Mouse (Mus musculus): Measurements from ENCODE around the gene Batf.
"Not testable (repeated sequence)": the region's sequence is repeated elsewhere in the genome, so short reads cannot be mapped to it uniquely, and the experiment has no call there.

Batf gene

DNA sequence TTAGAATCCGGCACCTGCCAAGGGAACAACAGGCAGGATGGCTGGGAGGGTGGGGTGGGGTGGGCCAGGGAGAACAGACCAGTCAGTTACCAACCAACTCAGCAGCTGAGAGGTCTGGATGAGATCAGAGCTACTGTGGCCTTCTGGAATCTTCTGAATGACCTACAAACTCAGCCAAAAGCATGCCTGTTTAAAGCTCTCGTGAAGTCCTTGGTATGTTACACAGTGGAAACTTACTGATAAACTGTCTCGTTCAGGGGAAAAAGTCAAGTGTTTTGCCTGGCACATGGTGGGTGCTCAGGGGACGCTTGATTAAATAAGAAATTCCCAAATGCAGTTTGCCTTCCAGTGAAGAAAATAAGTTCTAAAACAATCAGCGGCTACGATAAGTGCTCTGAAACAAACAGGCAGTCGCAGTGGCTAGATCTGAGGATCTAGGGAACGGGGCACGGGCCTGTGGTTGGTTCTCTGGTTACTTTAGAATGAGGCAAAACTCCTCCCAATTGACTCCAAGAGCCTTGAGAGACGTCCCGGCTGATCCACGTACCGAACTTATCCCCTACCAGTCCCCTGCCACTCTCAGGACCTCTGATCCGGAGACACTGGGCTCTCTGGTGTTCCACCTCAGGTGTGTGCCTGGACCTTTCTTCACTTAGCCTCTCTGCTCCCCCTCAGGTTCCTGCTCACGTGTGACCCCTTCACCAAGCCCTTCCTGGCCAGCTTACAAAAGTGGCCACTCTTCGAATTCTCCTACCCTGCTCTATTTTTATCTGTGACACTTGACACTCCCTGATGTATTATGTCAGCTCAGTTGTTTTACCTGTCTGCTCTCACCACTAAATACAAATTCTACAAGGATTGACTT lies 1.8 kb upstream of the Batf start:
- DNase-seq (ENCODE audit: low spot score in 2 of 2), result peak in 1 of 2 experiments; percentile 45

DNA sequence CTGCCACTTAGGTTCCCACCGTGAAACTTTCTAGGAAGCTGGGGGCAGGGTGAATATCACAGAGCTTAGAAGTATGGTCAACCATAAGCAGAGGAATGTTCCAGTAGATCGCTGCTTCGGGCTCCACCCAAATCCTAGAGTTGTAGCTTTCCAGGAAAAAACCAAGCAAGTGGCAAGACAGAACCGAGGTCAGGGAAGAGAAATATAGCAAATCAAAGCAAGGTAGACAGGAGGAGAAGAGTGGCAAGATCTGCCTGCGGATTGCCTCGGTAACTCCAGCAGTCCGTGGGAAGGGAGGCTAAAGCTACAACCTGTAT lies 706 bp downstream of the Batf start:
- peak in 1 of 2 experiments; percentile 45 for DNase-seq (ENCODE audit: low spot score in 2 of 2)

DNA sequence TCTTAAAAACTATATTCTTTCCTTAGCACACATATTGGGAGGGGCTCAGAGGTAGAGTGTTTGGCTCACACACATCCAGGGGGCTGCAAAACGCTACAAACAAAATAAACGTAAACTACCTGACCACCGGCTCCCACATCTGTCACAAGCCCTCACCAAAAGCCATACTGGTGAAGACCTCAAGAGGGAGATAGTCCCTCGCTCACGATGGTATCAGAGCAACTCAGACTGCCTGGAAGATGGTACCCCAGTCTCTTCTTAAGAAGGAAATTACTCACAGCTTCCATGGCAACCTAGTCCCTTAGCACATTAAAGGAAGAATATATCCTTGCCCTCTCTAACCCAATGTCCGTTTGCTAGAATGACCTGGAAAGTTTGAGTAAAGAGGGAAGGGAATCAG lies 1.4 kb downstream of the Batf start:
- peak in 1 of 2 experiments; percentile 43 for DNase-seq (ENCODE audit: low spot score in 2 of 2)

DNA sequence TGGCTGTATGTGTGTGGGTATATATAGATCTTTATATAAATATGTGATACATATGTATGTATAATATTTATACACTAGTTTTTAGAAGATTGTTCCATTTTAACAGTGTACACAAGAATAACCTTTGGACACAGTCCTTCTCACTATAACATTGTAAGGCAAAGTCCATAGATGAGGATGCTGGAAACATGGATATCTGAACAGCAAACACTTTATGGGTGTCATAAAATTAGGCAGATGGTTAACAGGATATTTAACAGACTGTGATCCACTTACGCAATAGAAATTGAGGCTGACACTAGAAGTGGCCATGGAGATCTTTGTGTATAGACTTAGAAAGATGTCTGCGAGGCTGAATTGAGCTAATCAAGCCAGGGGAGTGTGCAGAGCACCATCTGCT lies 9.3 kb downstream of the Batf start:
- DNase-seq (ENCODE audit: low spot score in 2 of 2), result no peak

DNA sequence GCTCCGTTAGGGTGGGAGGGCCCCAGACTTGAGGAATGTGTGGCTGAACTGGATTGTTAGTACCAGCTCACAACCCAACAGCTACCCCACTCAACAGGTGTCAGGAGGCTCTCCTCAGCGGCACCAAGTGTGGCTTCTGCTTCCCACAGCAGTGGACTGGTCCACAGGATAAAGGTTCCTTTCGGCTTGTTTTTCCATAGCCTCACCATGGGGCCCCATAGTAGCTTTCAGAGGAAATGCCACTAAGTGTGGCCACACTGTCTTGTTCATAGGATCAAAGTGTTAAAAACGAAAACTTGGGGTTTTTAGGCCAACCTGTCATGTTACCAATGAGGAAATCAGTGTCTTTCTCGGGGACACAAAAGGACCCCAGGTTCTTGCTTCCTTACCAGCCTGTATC lies 10.0 kb downstream of the Batf start:
- DNase-seq (ENCODE audit: low spot score in 2 of 2), result no peak

DNA sequence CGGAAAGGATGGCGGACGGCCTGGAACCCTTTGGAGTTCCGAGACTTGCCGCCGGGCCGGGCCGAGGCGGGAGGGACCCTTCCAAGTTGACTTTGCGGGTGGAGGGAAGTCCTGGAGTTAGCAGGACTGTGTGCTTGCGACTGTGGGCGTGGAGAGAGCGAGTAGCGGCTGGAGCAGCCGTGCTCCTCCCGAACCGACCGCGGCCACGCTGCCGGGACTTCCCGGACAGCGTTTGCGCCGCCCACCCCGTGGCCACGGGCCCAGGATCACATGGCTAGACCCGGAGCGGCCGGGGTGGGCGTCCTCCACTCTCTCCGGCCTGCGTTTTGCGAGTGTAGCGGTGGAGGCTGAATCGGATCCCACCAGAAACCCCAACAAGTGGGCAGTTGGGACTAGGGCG lies 11.7 kb downstream of the Batf start:
- not testable (repeated sequence) for DNase-seq (ENCODE audit: low spot score in 2 of 2)

DNA sequence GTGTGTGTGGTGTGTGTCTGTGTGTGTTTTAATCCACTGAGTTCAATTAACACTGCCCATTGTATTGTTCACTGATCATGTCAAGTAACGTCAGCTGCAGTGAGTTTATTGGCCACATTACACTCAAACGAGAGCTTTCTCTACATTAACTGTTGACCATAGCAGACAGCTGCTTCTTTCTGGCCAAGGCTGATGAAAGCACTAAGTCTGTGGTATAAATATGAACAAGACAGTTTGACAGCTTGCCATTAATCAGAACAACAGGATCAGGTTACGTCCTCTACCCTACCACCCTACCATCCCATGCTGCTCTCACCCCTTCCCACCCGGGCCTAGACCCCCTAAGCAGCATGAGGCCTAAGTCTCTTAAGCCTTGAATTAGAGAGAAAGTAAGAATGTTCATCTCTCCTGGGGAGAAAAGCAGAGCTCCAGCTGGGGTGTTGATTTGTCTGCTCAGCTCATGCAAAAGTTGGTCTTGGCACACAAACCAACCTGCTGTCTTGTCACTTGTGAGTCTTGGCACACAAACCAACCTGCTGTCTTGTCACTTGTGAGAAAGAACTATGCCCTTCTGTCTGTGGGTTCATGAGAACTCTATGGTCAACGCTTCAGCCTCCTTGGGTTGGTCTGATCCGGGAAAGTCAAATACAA lies 13.8 kb downstream of the Batf start:
- DNase-seq (ENCODE audit: low spot score in 2 of 2), result no peak

DNA sequence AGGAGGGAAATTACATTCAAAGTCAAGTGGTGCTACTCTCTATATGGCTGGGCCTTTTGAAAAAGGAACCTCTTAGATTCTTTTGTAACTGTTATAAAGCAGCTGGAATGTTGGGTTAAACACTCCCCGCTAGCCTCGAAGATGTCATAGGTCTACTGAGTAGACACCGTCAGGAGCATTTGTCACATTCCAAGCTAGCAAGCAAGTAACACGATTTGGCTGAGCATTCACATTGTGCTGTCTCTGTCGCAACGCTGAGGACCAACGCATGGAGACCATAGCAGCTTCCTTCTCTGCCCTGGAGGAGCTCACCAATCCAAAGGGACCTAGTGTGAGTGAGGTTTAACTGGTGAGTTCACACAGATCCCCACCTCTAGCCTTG lies 14.4 kb downstream of the Batf start:
- DNase-seq (ENCODE audit: low spot score in 2 of 2), result no peak

DNA sequence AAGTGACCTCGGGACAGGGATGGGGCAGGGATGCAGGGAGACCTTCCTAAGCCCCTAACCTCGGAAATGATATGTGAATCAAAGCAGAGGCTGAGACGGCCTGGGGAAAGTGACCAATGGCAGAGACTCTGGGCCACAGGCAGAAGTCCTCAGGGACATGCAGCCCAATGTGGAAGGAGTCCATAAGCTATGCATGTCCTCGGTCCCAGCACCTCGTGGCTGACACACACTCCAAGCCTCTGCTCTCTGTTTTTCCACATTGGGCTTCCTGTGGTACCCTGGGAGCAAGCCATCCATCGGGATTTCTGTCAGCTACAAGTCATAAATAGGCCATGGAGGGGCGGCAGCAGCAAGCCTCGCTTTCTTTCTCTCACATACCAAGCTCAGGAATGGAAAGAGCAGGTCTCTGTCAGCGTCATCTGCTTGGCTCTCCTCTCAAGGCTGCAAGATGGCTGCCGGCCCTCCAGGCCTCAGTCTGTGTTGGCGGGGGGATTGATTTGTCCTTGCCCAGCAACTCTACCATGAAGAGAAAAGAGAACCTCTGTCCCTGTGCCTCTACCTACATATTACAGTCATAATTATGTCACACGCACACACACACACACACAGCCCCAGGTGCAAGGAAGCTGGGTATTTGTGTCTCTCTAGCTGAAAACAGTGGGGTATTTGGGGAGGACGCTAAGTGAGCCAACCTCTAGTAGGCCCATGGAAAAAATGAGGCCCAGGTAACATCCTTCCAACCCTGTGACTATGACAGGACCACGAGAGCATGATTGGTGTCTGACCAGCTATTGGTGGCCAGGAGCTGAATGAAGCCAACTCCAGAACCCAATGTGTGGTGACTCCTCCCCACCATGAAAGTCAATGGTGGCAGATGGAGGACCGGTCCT lies 15.9 kb downstream of the Batf start:
- no peak for DNase-seq (ENCODE audit: low spot score in 2 of 2)

DNA sequence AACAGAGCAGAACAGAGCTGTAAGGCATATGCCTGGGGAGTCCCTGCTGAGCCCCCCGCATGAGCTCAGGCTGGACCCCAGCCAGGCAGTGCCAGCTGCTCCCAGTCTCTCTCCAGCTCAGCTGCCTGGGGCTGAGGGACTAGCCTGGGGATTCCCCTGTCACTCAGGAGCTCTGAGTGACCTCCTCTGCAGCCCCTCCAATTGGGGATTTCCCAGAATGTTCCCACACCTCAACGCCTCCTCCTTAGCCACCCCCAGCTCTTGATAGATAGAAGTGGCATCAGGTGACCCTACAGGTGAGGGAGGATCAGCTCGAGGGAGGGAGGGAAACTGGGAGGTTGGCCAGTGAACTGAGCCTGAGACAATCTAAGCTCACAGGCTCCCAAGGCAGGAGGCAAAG lies 17.0 kb downstream of the Batf start:
- no peak for DNase-seq (ENCODE audit: low spot score in 2 of 2)

DNA sequence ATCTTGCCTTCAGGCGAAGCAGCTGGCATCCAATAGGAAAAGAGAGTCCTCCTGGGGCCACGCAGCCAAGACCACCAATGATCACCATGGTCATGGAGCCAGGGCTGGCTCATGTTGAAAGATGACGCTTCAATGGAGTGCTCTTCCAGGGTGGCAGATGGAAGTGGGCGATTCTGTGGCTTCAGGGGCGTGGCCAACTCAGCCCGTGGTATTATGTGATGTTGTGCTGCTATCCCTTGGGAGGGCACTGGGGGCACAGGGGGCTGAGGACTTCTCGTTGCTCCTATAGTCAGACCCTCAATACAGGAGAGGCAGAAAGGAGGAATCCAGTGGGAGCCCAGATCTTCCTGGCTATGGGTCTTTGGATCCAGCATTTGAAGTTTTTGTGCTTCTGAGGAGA lies 18.1 kb downstream of the Batf start:
- DNase-seq (ENCODE audit: low spot score in 2 of 2), result no peak

DNA sequence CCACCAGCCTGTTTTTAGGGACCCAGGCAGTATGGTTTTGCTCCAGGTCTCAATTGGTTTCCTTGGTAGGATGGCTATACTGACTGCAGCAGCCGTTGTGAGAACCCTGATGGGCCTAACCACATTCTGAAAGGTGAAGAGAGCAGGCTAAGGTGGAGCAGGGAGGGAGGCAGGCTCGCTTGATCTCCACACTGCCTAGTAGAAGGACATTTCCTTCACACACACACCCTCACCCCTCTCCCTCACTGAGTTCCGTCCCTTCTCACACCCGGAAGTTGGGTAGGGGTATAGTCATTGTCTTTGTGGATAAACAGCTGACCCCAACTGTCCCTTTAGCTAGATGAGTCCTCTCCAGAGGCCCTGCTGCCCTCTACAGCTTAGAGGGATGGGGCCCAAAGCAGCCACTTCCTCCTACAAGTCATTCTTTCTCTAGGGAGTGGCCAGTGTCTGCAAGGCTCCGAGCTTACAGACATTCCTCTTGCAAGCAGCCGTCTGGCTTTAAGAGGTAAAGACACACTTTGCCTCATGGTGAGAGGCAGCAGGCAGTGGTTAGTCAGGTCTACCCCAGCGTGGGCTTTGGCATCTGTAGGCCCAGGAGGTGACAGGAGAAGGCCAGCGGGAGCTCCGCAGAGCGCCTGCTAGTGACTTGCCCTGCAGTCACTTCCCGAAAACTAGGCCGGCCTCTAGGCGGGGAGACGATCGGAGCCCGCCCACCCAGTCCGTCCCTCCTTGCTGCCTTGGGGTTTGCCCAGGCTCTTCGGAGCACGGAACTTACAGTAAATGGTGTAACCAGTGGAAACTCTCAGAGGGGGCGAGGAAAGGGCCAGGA lies 18.7 kb downstream of the Batf start:
- peak; percentile 81 to 87 for DNase-seq (ENCODE audit: low spot score in 2 of 2)

DNA sequence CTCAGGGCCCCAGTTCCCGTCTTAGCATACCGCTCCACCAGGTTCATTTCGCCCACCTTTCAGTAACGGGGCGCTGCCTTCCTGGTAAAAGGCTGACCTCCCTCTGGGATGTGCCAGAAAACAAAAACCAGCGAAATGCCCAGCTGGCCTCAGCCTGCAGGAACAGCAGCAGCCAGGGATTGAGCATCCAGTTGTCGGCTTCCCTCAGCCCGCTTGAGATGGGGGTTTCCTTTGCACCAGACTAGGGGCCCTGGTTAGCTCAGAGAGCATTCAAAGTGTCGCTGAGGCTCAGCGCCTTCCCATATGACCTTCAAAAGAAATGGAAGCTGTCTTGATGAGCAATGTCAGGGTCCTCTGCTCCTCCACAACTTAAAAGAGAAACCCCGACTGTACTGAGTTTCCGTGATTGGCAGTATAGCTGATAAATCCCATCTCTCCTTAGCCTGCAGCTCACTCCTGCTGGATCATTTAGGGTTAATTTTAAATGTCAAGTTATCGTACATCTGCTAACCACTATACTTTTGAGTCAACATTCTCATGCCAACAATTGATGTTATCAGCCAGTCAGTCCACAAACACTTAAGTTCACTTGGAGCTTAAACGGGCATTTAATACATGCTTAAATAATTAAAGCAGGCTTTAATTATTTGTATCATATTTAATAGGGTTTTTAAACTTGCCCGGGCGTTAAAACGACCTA lies 19.5 kb downstream of the Batf start:
- no peak for DNase-seq (ENCODE audit: low spot score in 2 of 2)

DNA sequence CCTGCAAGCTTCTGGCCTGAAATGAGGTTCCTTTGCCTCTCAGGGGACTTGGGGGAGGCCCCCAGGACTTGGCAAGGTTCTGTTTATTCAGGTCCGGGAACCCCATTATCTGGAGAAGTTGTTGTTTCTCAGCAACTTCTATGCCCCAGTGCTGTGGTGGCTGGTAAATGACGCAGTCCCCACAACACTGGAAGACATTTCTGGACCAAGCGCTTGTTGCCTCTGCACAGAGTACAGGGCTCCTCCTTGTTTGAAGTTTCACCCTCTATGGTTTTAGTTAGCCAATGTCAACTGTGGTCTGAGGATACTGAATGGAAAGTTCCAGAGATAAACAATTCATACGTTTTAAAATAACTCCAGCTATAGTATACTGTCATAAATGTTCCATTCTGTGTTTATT lies 20.4 kb downstream of the Batf start:
- no peak for DNase-seq (ENCODE audit: low spot score in 2 of 2)

DNA sequence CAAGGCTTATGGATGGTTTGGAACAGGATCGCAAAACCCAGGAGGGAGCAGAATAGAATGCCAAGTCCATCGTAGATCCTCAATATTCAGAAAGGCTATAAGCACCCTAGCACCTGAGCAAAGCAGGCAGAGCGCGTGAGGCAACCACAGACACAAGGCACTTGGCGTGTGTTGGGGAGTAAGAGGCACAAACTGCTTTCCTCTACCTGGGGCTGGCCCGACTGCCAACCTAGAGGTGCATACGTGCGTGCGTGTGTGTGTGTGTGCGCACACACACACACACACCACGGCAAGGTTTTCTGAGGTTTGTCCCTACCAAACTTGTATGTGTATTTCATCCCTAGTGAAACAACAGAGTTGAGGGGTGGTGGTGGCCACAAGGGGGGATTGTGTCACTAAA lies 20.9 kb downstream of the Batf start:
- no peak for DNase-seq (ENCODE audit: low spot score in 2 of 2)

DNA sequence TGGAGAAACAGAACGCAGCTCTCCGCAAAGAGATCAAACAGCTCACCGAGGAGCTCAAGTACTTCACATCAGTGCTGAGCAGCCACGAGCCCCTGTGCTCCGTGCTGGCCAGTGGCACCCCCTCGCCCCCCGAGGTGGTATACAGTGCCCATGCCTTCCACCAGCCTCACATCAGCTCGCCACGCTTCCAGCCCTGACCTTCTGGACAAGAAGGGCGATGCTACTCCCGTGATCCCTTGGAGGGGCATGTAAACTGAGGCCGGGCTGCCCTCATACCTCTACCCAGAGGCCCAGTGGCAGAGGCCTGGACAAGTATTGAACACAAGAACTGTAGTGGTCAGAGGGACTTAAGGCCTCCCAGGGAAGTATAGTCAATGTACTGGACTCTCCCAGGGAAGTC lies 22.1 kb downstream of the Batf start:
- DNase-seq (ENCODE audit: low spot score in 2 of 2), result no peak

DNA sequence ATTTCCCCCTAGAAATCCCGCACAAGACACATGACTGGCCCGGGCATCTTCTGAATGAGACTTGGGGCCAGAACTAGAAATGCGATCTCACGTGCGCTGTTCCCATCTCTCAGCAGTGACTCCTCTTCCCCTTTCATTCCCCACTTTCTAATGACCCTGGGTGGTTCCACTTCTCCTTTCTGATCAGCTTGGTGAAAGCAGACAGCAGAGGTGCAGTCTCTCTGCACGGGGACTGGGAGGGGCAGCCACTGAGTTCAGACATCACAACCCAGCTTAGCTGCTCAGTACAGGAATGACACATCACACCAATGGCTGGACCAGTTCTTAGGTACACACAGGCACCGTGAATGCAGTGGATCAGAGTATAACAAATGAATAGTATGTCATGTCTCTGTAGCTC lies 24.2 kb downstream of the Batf start:
- DNase-seq (ENCODE audit: low spot score in 2 of 2), result no peak

DNA sequence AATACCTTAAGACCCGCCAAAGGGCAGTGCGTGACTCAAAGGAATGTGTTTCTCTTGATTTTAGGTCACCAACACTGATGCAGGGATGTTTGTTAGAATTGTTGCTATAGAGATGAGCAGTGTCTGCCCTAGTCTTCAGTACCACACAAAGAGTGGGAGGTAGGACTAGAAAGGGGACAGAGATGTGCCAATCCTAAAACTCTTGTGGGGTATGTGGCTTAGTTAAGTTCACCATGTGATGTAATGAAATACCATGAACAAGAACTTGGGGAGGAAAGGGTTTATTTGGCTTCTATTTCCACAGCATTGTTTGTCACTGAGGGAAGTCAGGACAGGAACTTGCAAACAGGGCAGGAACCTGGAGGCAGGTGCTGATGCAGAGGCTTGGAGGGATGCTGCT lies 26.1 kb downstream of the Batf start:
- DNase-seq (ENCODE audit: low spot score in 2 of 2), result no peak

DNA sequence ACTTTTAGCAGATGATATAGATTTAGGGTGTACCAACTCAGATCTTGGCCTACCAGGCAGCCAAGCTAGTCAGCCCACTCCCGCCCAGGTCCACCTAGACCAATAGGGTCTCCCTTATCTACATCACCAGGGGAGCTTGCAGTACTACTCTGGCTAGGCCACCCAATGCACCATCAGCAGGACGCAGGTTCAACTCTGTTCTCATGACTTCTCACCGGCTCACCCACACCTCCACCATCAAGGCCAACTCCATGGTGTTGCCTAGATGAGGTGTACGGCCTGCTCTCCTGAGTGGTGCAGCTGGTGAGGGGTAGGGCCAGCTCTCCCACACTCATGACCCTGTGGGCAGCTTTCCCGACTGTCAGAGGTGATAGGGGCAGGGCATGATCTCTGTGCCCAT lies 27.7 kb downstream of the Batf start:
- no peak for DNase-seq (ENCODE audit: low spot score in 2 of 2)

DNA sequence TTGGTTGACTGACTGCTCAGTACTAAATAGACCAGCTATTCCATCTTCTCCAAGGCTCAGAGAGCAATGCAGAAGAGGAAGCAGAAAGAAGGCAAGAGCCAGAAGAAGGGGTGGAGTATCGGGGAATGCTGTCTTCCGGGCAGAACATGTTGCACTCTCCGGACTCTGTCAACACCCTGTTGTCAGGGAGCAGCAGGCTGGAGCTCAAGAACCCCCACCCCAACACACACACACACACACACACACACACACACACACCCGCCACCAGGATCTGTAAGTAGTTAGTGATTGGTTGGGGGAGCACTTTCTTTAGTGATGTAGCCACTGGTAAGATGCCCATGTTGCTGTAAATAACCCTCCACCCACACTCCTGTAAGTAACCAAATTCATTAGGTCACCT lies 38.8 kb downstream of the Batf start:
- no peak for DNase-seq (ENCODE audit: low spot score in 2 of 2)

DNA sequence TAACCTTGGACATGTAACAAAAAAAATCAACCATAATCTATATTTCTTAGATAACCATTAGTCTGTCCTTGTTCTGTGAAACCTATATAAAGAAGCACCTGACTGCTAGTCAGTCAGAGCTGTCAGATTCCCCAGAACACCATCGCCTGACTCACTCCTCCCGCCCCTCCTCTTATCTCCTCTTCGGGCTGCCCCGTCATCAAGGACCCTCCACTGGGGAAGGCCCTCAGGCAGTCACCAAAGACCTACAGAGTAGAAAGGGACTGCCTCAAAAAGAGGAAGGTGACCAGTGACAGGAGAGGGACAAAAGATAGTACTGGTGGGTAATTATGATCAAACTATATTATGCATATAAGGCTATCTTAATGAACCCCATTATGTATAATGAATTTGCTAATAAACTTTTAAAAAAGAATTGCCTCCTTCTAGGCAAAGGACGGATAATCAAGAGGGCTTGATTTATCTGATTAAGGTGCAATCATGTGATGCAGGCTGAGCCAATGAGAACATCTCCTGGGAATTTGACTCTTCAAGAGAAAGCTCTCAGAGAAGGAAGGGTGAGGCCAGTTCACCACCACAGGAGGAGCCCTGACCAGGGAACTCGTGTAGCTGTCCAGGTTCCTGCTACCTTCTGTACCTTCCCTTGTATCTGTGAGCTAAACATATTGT lies 40.4 kb downstream of the Batf start:
- DNase-seq (ENCODE audit: low spot score in 2 of 2), result no peak
